Mouse (Mus musculus): ENCODE results near the gene Yipf7. TPM values are rescaled to one million over a fixed set of nuclear protein-coding genes. Genes with fewer than 3 reads are reported as not detected.

Yipf7 gene
- total and polyA plus RNA-seq, 2 experiments from 2014 or later = 103 to 107 TPM

- no peak overlapping the region for H3K4me3 ChIP-seq (ENCODE audit: low read depth, low read length)
- no peaks in the 10 kb centered on the region for H3K9me3 ChIP-seq (replicated peaks; ENCODE audit: control insufficient read depth, low read length)
- H3K36me3 ChIP-seq (replicated peaks; ENCODE audit: control insufficient read depth, insufficient read depth, low read length) = no peaks in the 10 kb centered on the region
- H3K4me2 ChIP-seq (ENCODE audit: low read depth, low read length) = no peak overlapping the region
- no peak overlapping the region for H3K9ac ChIP-seq (replicated peaks; ENCODE audit: low read depth, low read length)
- ATAC-seq (ENCODE audit: insufficient read depth, low read depth) (no peak), DNase-seq (ENCODE audit: low spot score) (no peak)
- TF ChIP-seq CTCF (IDR thresholded peaks at IDR 0.05; ENCODE audit: low read depth) (no peak), EP300 (IDR thresholded peaks at IDR 0.05; ENCODE audit: low read depth) (no peak)
- H3K27me3 ChIP-seq (ENCODE audit: control insufficient read depth, insufficient read depth, low read length) = no peaks in the 10 kb centered on the region
- no peak overlapping the region for H3K27ac ChIP-seq (ENCODE audit: low read depth)
- H3K4me1 ChIP-seq (ENCODE audit: control insufficient read depth, insufficient read depth) = no peaks in the 10 kb centered on the region
Measured at GRCm38 (mm10) chr5:69489046-69489445, 53.4 kb downstream of the Yipf7 start.

DNA sequence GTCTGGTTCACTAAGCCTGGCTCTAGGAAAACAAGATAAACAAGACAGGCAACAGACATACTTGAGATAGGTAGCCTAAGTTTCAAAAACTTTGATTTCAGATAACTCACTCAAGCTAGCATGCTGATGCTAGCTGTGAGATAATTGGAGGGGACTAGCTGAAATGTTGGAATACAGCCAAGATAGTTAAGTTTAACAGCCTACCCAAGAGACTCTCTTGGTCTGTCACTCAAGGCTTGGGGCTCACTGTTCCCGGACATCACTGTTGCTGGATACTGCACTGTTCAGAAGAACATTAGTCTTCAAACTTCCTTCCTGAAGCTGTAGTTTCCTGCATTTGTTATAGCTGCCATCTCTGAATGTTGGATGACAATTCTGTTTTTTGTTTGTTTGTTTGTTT, 74.9 kb downstream of the Yipf7 start:
- 8% methylated on average over 1 of the region's 1 CpGs for WGBS
- no peak overlapping the region for H3K4me2 ChIP-seq (ENCODE audit: low read depth, low read length)
- TF ChIP-seq CTCF (IDR thresholded peaks at IDR 0.05; ENCODE audit: low read depth) (no peak), EP300 (IDR thresholded peaks at IDR 0.05; ENCODE audit: low read depth) (no peak)
- no peak overlapping the region for H3K9ac ChIP-seq (replicated peaks; ENCODE audit: low read depth, low read length)
- H3K4me1 ChIP-seq (ENCODE audit: control insufficient read depth, insufficient read depth) = no peaks in the 10 kb centered on the region
- H3K27me3 ChIP-seq (ENCODE audit: control insufficient read depth, insufficient read depth, low read length) = no peaks in the 10 kb centered on the region
- no peak overlapping the region for H3K4me3 ChIP-seq (ENCODE audit: low read depth, low read length)
- ATAC-seq (ENCODE audit: insufficient read depth, low read depth) = no peak
- no peak overlapping the region for H3K27ac ChIP-seq (ENCODE audit: low read depth)
- no peaks in the 10 kb centered on the region for H3K9me3 ChIP-seq (replicated peaks; ENCODE audit: control insufficient read depth, low read length)
- DNase-seq (ENCODE audit: low spot score) = peak; percentile 47
- H3K36me3 ChIP-seq (replicated peaks; ENCODE audit: control insufficient read depth, insufficient read depth, low read length) = no peaks in the 10 kb centered on the region

Other genes starting within 250 kb of the Yipf7 start
- gene Kctd8, start 201.0 kb downstream of the Yipf7 start, total RNA-seq (2014; rRNA removed; ENCODE audit: low replicate concordance) = 0.23 and 4.4 TPM in 2 replicates
- gene Kctd8, start 201.0 kb downstream of the Yipf7 start, polyA plus RNA-seq (2015; fragmentation: Nextera tagmentation; extraction: Ambion mirVana) = 0.96 and 1.1 TPM in 2 replicates
- gene Guf1, start 14.3 kb upstream of the Yipf7 start, total RNA-seq (2014; rRNA removed; ENCODE audit: low replicate concordance) = 21.8 and 32.7 TPM in 2 replicates
- gene Guf1, start 14.3 kb upstream of the Yipf7 start, polyA plus RNA-seq (2015; fragmentation: Nextera tagmentation; extraction: Ambion mirVana) = 37.2 and 38.6 TPM in 2 replicates
- gene Gnpda2, start 49.7 kb upstream of the Yipf7 start, total RNA-seq (2014; rRNA removed; ENCODE audit: low replicate concordance) = 14.9 and 18.9 TPM in 2 replicates
- gene Gnpda2, start 49.7 kb upstream of the Yipf7 start, polyA plus RNA-seq (2015; fragmentation: Nextera tagmentation; extraction: Ambion mirVana) = 46.4 and 51.2 TPM in 2 replicates

Data from heart, postnatal 0 days (tissue).